In the genomic region with DNA sequence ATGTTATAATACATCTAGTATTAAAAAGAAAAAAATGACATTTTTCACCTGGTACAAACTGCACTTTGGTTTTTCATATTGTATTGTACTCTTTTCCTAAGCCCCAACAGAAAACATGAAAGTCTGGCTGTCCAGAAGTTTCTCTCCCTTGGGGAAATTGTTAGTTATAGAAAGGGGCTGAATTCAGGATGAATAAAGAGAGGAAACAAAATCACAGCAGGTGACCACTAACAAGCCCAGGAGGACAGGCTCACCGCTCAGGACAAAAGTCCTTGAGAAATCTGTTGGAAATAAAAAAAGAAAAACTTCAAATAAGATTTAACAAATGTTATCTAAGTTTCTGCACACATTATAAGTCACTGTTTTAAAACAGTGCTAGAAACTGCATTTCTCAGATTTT, we compare ENCODE assay signal across 27 mouse cellular contexts.
"Had no signal": no experiment of that assay in that cellular context is flagged by ENCODE, and none has a peak within 500 bp of the region (broad histone marks: within the 10 kb centered on the region; RNA-seq: fewer than 3 reads in every experiment).

No protein-coding gene starts in this region.

- H3K27ac ChIP-seq: heart, adult 2 months; heart, embryonic 13.5 days; heart, embryonic 15.5 days; hindbrain, embryonic 13.5 days; hindbrain, embryonic 15.5 days; hindbrain, postnatal 0 days; kidney, embryonic 15.5 days; kidney, postnatal 0 days; layer of hippocampus, adult 2 months; left cerebral cortex, adult 2 months; limb, embryonic 10.5 days; limb, embryonic 12.5 days; liver, embryonic 13.5 days; liver, embryonic 15.5 days had no signal

- H3K9ac ChIP-seq: heart, embryonic 13.5 days; heart, embryonic 15.5 days; hindbrain, embryonic 13.5 days; hindbrain, embryonic 15.5 days; kidney, embryonic 15.5 days; limb, embryonic 12.5 days; liver, embryonic 13.5 days; liver, embryonic 15.5 days had no signal

- ATAC-seq: hindbrain, postnatal 0 days had no signal

- H3K4me2 ChIP-seq: heart, embryonic 11.5 days; heart, embryonic 13.5 days; heart, embryonic 15.5 days; hindbrain, embryonic 13.5 days; hindbrain, embryonic 15.5 days; kidney, embryonic 15.5 days; limb, embryonic 12.5 days; liver, embryonic 11.5 days; liver, embryonic 13.5 days; liver, embryonic 15.5 days had no signal

- DNase-seq: gastrocnemius, postnatal 14 days; gastrocnemius, postnatal 36 days; heart, adult 11 months; heart, adult 2 months; heart, postnatal 14 days; heart, postnatal 36 days; kidney, adult 11 months; kidney, adult 2 months; kidney, adult 9 months; kidney, postnatal 14 days; kidney, postnatal 4 days; liver; liver, embryonic 13.5 days had no signal

- H3K27me3 ChIP-seq: heart, embryonic 13.5 days; heart, embryonic 15.5 days; hindbrain, embryonic 13.5 days; hindbrain, embryonic 15.5 days; kidney, embryonic 15.5 days; limb, embryonic 12.5 days; liver, embryonic 13.5 days; liver, embryonic 15.5 days had no signal

- H3K4me1 ChIP-seq: limb, embryonic 12.5 days; liver, embryonic 13.5 days; liver, embryonic 15.5 days had no signal

- H3K9me3 ChIP-seq: heart, embryonic 13.5 days; heart, embryonic 15.5 days; hindbrain, embryonic 13.5 days; hindbrain, embryonic 15.5 days; kidney, embryonic 15.5 days; limb, embryonic 10.5 days; limb, embryonic 12.5 days; liver, embryonic 13.5 days; liver, embryonic 15.5 days had no signal

- H3K4me3 ChIP-seq: heart, adult 2 months; heart, embryonic 13.5 days; heart, embryonic 15.5 days; hindbrain, embryonic 13.5 days; hindbrain, embryonic 15.5 days; kidney, embryonic 15.5 days; layer of hippocampus, adult 2 months; left cerebral cortex, adult 2 months; limb, embryonic 10.5 days; limb, embryonic 12.5 days; liver, embryonic 13.5 days; liver, embryonic 15.5 days had no signal

- H3K36me3 ChIP-seq: heart, embryonic 13.5 days; heart, embryonic 15.5 days; hindbrain, embryonic 13.5 days; hindbrain, embryonic 15.5 days; kidney, embryonic 15.5 days; limb, embryonic 10.5 days; limb, embryonic 12.5 days; liver, embryonic 13.5 days; liver, embryonic 15.5 days had no signal
